Mouse (Mus musculus) megakaryocyte, embryonic 14.5 days (primary cell): Measurements from ENCODE around the gene 4930467E23Rik.
"Not testable (repeated sequence)": the region's sequence is repeated elsewhere in the genome, so short reads cannot be mapped to it uniquely, and the experiment has no call there.

ENCODE experiments used
- FLI1 ChIP-seq: IDR thresholded peaks from 2 replicates; pipeline ENCODE4 v1.6.1; 2012; ENCODE audit warnings: low read length, inconsistent platforms, mixed read lengths
- GATA1 ChIP-seq: IDR thresholded peaks from 3 replicates; pipeline ENCODE4 v1.6.1; 2012; ENCODE audit warnings: mixed read lengths, low read length, inconsistent platforms, borderline replicate concordance

GRCm38 (mm10) chr8:19781328-19782114, 52.1 kb downstream of the 4930467E23Rik start:
- TF ChIP-seq GATA1, FLI1: not testable (repeated sequence)
